Mouse (Mus musculus): ENCODE measurements around the gene Gm5795. TPM values are rescaled to one million over a fixed set of nuclear protein-coding genes. Genes with fewer than 3 reads are reported as not detected.
"Not testable (repeated sequence)": the region's sequence is repeated elsewhere in the genome, so short reads cannot be mapped to it uniquely, and the experiment has no call there.

Gm5795 gene
- not detected for total RNA-seq (2021)
- long read RNA-seq, experiment 1 = 0 reads
- long read RNA-seq, experiment 2 = 0 reads

DNA sequence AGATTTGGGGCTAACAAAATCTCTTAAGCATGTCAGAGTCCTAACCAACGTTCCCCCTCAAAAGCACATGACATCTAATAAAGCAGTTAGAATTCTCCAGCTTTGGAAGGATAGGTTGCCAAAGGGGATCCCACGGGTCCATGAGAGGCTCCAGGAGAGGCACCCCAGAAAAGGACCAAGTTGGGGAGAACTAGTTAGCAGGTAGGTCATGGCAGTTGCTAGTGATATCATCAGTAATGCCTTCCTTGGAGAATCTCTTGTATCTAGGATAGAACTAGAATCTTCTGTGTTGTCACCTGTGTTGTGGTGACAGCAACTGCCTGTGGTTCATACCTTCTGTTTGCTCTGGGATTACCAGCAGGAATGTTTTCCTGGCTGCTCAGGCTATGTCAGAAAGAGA lies at the start of gene Gm5795:
TSS of gene Gm5795 (plus strand) at position 301 of the 400 bp plus-strand sequence.
- DNase-seq = not testable (repeated sequence)

DNA sequence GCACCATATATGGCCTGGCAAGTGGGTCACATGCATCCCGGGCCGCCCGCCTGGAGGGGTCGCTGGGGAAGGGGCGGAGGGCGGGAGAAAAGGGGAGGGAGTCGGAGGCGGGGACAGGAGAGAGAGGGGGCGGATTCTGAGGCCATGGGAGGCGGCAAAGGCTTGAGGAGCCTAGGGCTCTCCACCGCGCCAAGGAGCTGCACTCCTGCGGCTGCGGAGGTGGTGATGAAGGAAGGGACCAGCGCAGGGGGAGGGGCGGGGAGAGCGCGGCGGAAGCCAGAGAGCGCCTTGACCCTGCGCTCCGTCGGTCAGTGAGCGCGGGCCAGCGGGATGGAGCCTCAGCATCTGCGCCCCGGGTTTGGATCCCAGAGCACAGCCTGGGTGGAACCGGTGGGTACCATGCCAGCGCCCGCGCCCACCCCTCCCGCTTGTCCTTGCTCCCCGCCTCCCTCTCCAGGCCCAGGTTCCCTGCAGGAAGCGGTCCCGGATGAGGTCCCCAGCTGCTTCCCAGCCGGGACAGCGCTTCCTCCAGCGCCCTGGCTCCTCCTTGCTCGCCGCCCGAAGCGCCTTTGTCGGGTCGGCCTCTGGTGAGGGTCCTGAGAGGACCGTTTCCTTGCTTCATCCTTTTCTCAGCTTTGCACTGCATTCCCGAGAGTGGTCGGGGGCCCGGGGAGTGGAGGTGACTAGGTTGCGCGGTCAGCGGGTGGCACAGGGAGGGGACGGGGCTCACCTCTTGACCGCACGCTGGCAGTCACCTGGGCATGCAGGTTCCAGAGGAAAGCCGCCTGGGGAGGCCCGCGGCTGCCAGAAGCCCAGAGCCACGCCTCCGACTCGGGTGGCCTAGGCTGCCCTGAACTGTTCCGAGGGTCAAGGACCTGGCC lies 20.5 kb downstream of the Gm5795 start, which contains the start of gene D830030K20Rik:
TSS of gene D830030K20Rik (plus strand) at position 217 of the 881 bp plus-strand sequence.
- DNase-seq = not testable (repeated sequence)

DNA sequence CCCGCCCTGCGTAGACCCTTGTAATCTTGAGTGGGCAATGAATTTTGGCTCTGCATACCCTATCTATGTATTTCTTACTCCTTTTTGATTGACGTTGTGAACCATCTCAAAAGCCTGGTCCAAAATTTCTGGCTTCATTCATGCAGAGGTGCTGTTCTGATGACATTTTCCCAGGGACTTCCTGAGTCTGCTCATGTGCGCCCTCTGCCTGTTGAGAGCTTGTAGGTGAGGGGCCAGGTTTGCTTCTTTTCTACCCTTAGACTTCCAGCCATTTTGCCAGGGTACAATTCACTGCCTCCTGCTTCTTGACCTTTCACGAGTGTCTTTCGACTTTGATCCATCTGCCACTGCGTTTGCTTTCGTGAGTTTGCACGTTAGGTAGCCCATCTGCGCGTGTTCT lies 21.3 kb downstream of the Gm5795 start:
- peak in 1 of 2 experiments; percentile 0 for DNase-seq

Other genes with a start within 250 kb of the Gm5795 start
- not detected for gene Gm2888, start 158.3 kb upstream of the Gm5795 start, total RNA-seq (2021)
- gene Gm2897, start 139.0 kb upstream of the Gm5795 start, total RNA-seq (2021) = under 1 TPM; 0.17 to 0.20 TPM
- not detected for gene Gm10340, start 54.3 kb upstream of the Gm5795 start, total RNA-seq (2021)
- gene D830030K20Rik, start 20.2 kb downstream of the Gm5795 start, total RNA-seq (2021) = under 1 TPM; 0.49 to 0.63 TPM
- gene Gm2956, start 144.4 kb downstream of the Gm5795 start, total RNA-seq (2021) = not detected
- gene Gm10413, start 206.8 kb downstream of the Gm5795 start, total RNA-seq (2021) = not detected
- not detected for gene Gm10409, start 224.4 kb downstream of the Gm5795 start, total RNA-seq (2021)
- gene Gm3005, start 239.8 kb downstream of the Gm5795 start, total RNA-seq (2021) = not detected

Measured in adrenal gland, postnatal 36 days (tissue).